Mouse (Mus musculus): ENCODE data around the gene Tia1. TPM values are rescaled to one million over a fixed set of nuclear protein-coding genes. Genes with fewer than 3 reads are reported as not detected.
A peak's percentile ranks its signal among the peaks of the same experiment; 100 is the strongest.
"Not testable (repeated sequence)": the region's sequence is repeated elsewhere in the genome, so short reads cannot be mapped to it uniquely, and the experiment has no call there.

Tia1 gene
- 10 to 100 TPM; 18.9 to 20.1 TPM for total RNA-seq (2021)
- long read RNA-seq, experiment 1, full-length matches to known transcripts, result 8 of 10 reads
- long read RNA-seq, experiment 1, partial matches to known transcripts, result 0 of 10 reads
- long read RNA-seq, experiment 1, other reads (novel, unspliced or antisense), result 2 of 10 reads
- long read RNA-seq, experiment 2, full-length matches to known transcripts, result 6 of 12 reads
- long read RNA-seq, experiment 2, partial matches to known transcripts, result 4 of 12 reads
- long read RNA-seq, experiment 2, other reads (novel, unspliced or antisense), result 2 of 12 reads

DNA sequence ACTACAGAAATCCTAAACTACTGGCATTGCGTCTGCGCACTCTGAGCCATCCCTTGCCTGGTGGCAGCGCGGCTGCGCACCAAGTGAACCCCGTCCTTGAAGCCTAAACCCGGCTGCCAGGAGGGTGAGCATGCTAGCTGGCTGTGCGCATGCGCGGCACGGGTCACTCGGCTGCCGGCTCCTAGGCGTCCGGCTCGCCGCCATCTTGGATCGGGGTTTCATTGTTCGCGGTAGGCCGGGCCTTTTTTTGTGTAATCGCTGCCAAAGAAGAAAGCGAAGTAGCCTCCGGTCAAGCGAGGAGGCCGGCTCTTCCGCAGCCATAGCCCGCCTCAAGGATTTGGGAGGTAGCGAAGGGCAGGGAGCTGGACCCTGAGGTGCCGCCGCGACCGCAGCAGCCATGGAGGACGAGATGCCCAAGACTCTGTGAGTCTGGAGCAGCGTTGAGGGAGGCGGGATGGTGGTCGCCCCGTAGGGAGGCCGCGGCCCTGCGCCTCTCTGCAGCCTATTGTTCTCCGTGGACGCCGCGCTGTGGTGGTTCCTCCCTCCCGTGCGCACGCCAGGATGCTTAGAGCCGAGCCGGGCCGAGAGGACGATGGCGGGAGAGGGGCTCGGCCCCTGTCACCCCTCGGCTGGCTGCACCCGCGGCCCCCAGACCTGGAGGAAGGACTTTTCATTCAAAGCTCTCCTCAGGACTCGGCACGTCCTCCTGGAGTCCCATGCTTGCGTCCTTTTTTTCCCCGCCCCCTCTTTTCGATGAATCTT lies at the start of gene Tia1:
TSS of gene Tia1 (plus strand) at position 120 of the 762 bp plus-strand sequence.
- intact Hi-C loops (cut with DNase I), result no loop called here
- peak; percentile 92 to 99 for DNase-seq

DNA sequence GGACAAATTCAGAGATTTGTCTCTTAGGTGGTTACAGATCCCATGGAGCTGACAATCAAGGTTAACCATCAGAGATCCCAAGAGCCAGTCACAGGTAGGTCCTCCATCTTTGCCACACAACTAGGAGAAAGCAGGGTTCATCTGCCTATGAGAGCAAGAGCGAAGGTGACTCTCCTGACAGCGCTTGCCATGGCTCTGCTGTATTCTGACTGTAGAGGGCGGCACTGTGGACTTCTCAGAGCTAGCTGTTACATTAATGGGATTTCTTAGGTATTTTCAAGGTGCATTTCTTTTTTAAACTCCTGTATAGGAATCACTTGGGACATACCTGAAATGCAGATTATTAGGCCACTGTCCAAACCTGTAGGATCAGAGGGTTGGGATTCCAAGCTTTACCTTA lies 49.1 kb upstream of the Tia1 start:
- intact Hi-C loops (cut with DNase I), result loop anchor here (10.0 kb wide), 1 partner anchor 330 kb away; the partner anchor contains the start of gene Add2
- no peak for DNase-seq

DNA sequence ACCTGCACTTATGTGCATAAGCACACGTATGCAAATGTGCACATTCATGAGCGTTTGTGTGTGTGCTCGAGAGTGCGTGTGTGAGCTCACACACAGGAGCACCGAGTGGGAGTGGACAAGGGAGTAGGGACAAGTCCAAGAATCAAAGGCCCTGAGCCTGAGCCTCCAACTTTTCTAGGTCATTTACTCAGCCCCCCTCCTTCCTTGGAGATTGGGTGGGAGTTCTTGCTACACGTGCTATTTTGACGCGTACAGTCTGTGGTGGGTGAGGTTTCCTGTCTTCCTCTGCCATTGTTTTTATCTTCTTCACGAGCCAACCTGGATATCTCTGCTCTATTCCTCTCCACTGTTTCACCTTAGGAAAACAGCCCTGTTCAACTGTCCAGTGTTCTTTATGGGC lies 47.1 kb upstream of the Tia1 start:
- intact Hi-C loops (cut with DNase I), result loop anchor here (10.0 kb wide), 1 partner anchor 332 kb away; the partner anchor contains the start of gene Add2
- no peak for DNase-seq

DNA sequence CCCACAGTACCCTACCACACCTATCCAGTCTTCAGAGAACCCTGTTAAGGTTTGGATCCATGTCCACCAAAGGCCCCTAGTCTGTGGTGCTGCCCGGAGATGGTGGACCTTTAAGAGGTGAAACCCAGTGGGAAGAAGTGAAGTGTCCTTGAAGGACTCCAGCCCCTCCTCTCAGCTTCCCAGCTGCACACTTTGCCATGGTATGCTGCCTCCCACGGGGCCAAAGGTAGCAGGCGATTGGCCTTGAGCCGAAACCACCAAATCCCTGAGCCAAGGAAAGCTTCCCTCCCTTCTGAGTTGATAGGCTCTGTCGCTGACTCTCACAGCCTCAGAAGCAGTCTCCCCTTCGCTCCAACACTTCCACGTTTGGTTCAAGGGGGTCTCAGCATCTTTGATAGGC lies 43.3 kb upstream of the Tia1 start:
- intact Hi-C loops (cut with DNase I), result loop anchor here (5.0 kb wide), 3 partner anchors 168 to 233 kb away; no protein-coding TSS in a partner anchor

DNA sequence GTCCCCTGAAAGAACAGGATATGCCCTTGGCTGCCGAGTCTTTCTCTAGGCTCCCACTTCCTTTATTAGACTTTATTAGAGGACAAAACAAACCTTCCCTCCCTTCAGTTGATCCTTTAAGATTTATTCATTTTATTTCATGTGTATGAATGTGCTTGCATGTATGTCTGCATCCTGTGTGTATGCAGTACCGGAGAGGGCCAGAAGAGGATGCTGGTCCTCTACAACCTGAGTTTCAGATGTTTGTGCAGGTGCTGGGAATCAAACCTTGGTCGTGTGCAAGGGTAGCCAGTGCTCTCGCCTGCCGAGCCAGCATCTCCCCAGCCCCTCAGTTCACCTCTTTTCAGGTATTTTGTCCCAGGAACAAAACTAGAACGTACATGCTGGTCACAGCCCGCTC lies 42.6 kb upstream of the Tia1 start:
- intact Hi-C loops (cut with DNase I), result loop anchor here (5.0 kb wide), 3 partner anchors 169 to 234 kb away; no protein-coding TSS in a partner anchor
- DNase-seq, result no peak

More for the DNA sequence above, 43.3 kb upstream of the Tia1 start:
- no peak for DNase-seq

DNA sequence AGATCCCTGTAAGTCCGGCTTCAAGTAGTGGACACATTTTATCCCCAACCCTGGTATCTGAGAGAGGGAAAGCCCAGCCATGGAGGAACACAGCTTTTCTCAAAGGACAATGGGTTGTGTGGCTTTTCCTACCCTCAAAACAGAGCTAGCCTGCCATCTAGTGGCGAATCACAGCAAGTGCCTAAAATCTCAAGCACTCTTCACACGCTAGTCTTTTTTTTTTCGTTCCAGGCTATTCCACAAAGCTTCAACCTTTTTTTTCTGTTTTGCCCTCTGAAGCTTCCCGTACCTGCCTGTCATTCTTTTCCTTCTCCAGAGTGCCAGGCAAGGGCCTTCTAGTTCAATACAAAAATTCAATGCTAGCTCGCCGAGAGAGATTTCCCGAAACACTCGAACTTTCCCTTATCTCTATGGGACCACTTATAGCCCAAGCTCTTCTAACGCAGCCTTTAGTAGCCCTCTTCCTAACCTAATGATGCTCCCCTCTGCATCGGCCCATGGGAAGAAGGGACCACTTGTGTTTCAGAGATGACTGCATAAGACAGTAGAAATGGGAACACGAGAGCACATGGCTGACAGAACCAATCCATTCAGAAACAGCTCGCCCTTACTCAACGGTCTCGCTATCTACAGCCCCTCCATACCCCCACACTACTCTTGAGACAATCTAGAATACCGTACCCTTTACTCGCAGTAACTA lies 39.4 kb upstream of the Tia1 start:
- intact Hi-C loops (cut with DNase I), result loop anchor here (2.0 to 5.0 kb wide), 4 partner anchors 36 to 237 kb away; no protein-coding TSS in a partner anchor
- DNase-seq, result peak; percentile 38 to 69

DNA sequence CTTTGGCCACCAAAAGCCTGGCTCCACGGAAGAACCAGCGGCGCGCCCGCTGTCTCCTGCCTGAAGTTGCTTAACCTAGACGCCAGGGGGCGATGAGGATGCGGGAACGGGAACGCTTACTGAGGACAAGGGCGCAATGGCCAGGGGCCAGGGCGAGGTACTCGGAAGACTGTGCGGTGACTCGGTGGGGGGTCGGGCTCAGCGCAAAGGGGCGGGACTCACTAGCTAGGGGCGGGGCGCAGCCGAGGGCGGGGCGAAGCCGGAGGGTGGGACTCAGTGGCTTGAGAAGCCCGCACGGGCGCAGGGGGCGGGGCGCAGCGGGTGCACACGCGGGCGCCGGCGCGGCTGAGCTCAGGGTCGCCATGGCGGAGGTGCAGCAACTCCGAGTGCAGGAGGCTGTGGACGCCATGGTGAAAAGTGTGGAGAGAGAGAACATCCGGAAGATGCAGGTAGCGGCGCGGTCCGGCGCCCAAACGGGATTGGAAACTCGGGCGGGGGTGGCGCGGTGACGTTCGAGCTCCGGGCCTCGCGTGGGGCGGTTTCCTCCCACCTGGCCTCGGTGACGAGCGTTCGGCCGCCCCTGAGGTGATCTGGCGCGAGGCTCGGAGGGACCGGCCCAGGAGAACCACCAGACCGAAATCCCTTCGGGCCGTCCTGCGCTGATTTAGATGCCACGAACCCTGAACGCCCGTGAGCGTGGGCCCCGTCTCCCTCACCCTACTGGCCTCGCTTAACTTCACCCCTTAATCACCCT lies 38.5 kb upstream of the Tia1 start, which contains the start of gene Fam136a:
TSS of gene Fam136a (plus strand) at position 276 of the 754 bp plus-strand sequence.
- intact Hi-C loops (cut with DNase I), result loop anchor here (2.0 kb wide), 1 partner anchor 35 kb away; no protein-coding TSS in a partner anchor
- DNase-seq, result peak; percentile 91 to 93

DNA sequence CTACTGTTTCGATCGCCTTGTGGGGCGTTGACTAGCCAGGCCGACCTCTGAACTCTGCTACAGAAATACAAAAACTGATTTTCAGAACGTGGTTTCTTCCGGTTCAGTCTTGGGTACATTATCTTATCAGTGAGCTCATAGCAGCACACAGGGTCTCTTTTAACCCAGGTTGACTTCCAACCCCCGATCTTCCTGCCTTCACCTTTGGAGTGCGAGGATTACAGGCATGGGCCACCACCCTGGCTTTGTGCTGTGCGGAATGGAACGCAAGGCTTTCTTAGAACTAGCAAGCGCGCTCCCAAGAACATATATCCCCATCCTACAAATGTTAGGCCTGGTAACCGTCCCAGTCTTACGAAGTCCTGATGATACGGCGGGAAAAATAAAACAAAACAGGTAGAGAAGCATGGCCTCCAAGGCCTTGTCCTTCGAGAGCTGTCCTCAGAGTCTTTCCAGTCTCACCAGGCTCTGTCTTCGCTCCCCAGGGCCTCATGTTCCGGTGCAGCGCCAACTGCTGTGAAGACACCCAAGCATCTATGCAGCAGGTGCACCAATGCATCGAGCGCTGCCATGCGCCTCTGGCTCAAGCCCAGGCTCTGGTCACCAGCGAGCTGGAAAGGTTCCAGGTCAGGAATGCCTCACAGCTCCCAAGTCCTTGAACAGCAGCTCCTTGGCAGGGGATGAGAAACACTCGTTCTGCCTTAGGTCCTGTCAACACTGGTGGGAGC lies 37.7 kb upstream of the Tia1 start:
- intact Hi-C loops (cut with DNase I), result no loop called here

DNA sequence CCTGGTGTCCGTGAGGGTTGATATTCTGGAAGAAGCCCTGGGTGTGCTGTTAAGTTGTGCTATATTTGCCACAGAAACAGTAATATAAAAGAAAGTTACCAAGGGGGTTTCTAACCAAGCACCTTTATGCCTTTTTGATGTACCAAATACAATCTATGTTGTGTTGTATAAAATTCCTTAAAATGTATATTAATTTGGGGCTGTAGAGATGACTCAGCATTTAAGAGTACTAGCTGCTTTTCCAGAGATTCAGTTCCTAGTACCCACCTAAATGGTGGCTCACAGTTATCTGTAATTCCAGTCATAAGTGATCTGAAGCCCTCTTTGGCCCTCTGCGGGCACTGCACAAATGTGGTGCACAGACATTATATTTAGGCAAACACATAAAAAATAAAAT lies 37.2 kb upstream of the Tia1 start:
- intact Hi-C loops (cut with DNase I), result no loop called here
- DNase-seq, result no peak

More for the DNA sequence above, 37.7 kb upstream of the Tia1 start:
- no peak for DNase-seq

DNA sequence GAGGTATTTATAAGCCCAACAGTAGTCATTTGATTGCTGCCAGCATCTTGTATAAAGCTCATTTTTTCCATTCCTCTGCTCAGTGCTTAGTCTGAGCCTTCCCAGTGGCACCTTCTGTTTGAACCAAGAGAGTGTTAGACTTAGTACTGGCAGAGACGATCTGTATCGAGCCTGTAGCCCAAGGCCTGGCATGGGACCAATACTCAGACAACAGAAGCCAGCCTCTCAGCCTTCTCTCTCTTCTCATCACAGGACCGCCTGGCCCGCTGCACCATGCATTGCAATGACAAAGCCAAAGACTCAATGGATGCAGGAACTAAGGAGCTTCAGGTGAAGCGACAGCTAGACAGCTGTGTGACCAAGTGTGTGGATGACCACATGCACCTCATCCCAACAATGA lies 35.5 kb upstream of the Tia1 start:
- intact Hi-C loops (cut with DNase I), result no loop called here
- no peak for DNase-seq

DNA sequence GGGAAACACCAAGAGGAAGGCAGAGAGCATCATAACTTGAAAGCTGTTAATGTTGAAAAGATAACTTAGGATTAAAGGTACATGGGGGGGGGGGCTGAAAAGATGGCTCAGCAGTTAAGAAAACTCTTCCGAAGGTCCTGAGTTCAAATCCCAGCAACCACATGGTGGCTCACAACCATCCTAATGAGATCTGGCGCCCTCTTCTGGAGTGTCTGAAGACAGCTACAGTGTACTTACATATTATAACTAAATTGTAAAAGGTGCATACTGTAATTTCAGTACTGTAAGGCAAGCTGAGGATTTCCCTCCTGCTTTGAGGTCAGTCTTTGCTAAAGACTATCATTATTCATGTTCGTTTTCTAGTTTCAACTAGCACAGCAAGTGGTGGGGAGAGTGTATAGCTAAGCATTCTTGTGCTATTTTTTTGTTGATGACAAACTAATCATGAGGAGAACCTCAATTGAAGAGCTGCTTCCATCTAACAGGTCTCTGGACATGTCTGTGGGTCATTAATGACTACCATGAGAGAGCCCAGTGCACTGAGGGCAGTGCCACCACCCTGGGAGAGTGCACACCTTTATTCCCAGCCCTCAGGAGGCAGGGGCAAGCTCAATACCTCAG lies 33.8 kb upstream of the Tia1 start:
- intact Hi-C loops (cut with DNase I), result no loop called here

DNA sequence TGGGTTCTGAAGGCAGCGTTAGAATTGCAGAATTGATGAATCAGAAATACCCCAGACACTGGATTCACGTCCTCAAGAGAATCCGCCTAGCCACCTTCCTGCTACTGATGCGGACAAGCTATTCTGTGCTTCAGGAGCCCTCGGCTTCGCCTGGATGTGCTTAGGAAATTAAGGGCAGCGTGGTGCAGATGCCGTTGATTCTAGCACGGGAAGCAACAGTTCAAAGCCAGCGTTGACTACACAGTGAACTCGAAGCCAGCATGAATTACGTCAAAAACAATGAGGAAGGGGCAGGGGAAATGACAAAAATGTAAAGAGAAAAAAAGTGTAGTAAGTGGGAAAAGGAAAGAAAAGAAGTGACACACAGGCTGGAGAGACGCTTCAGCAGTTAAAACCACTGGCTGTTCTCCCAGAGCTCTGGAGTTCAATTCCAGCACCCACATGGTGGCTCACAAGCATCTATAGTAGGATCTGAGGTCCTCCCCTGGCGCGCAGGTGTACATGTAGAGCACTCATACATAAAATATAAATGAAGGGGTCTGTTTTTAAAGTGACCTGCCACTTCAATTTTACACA lies 33.2 kb upstream of the Tia1 start, which contains the start of gene Snrpg:
TSS of gene Snrpg (plus strand) at position 541 of the 576 bp plus-strand sequence.
- intact Hi-C loops (cut with DNase I), result no loop called here
- DNase-seq, result no peak

More for the DNA sequence above, 33.8 kb upstream of the Tia1 start:
- no peak for DNase-seq

DNA sequence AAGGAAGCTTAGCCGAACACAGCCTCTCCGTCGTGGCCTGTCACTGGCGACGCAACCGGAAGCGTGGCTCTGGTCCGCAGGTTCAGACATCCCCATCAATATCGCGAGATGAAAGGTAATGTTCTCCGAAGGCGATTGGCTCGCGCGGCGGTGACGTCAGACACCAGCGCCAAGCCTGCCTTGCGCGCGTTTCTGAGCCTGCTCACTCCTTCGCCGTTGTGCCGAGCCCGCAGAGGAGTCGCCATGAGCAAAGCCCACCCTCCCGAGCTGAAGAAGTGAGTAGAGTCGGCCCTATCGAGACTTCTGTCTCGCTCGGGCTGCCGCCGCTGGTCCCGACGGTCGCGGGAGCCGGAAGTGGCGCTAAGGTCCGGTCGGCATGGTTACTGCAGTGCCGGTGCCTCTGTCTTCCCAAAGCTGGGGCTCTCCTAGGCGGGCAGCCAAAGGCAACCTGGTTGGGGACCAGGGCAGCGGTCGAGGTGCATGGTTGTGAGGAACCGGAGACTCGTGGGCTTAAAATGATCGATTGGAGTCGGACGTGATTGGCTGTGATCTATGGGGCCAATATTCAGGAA lies 32.6 kb upstream of the Tia1 start:
- DNase-seq, result peak; percentile 90 to 92
- intact Hi-C loops (cut with DNase I), result no loop called here

DNA sequence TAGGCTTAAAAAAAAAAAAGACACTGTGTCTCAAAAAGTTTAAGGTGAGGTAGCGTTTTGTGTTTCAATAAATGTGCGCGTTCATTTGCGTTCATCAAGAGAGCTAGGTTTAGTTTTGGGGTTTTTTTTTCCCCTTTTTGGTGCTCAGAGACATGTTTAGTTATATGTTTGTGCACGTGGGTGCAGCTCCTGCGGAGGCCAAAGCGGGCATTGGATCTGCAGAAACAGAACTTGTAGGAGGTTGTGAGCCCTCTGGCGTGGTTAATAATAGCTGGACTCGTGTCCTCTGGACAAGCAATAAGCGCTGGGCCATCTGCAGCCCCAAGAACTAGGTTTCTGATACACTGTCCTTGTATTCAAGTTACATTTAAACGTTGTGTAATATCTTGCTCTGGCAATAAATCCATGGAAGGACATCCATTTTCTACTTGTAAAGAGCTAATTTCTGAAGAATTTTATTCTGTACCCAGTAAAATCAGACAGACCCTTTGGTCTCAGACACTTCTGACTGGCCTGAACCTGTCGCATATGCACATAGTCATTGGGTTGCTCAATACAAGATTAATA lies 32.0 kb upstream of the Tia1 start:
- intact Hi-C loops (cut with DNase I), result no loop called here
- no peak for DNase-seq

DNA sequence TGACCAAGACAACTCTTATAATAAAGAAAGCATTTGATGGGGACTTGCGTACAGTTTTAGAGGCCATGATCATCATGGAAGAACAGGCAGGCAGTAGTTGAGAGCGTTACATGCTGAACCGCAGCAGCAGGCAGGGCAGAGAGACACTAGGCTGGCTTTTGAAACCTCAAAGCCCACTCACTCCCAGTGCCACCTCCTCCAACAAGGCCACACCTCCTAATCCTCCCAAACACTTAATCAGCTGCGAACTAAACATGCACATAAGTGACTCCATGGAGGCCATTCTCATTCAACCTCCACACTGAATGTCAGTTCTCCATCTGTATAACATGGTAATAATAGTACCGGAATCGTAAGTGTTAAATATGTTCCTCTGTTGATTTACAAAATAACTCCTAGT lies 30.5 kb upstream of the Tia1 start:
- no peak for DNase-seq
- intact Hi-C loops (cut with DNase I), result no loop called here

DNA sequence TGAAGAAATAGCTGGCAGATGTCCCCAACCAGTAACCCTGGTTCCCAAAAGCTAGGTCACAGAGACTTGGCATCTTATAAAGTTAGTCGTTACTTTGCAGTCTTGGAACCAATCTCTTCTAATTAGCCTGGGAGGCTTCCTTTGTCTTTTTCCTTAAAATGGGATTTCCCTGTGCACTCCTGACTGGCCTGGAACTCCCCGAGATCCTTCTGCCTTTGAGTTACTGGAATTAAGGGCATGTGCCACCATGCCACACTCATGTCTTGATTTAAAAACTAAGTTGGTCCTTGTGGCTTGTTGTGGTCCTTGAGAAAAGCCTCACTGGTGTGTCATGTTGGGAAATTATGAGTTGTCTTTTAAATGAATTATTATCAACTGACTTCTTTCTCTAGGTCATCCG lies 25.7 kb upstream of the Tia1 start:
- no peak for DNase-seq
- intact Hi-C loops (cut with DNase I), result no loop called here

DNA sequence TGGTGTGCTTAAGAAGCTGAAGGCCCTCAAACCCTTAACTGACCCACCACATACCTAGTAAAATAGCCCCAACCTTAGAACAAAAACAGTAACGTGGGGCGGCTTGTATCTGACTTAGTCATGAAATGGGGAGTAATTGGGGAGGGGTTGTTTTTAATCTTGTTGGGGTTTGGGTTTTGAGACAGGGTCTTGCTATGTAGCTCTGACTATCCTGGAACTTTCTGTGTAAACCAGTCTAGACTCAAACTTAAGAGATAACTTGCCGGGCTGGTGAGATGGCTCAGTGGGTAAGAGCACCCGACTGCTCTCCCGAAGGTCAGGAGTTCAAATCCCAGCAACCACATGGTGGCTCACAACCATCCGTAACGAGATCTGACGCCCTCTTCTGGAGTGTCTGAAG lies 23.9 kb upstream of the Tia1 start:
- DNase-seq; intact Hi-C loops (cut with DNase I): not testable (repeated sequence)

DNA sequence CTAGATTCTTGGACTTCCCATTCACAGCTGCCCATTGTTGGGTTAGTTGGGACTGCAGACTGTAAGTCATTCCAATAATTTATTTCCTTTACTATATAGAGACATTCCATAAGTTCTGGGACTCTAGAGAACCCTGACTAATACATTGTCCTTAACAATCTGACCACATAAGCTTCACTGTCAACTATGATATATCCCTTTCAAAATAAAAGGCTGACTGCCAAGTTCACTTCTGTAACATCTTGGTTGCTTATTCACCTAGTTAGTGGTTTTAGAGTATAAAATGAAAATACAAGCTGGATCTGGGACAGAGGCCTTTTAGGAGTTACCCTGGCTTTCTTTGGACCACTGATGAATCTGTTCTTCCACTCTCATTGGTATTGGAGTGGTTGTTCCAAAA lies 21.5 kb upstream of the Tia1 start:
- DNase-seq, result no peak
- intact Hi-C loops (cut with DNase I), result no loop called here

All from gastrocnemius, postnatal 36 days (tissue).